Mouse (Mus musculus) stomach, postnatal 0 days (tissue): ENCODE measurements around the gene Akp3.

Experiments used
- CTCF ChIP-seq: IDR thresholded peaks from 2 replicates; pipeline ENCODE4 v1.5.1; 2016; ENCODE audit warnings: antibody characterized with exemption, low read depth, mild to moderate bottlenecking, moderate library complexity
- EP300 ChIP-seq: optimal IDR thresholded peaks from 2 replicates; pipeline ENCODE3; 2016; ENCODE audit warnings: antibody characterized with exemption

DNA sequence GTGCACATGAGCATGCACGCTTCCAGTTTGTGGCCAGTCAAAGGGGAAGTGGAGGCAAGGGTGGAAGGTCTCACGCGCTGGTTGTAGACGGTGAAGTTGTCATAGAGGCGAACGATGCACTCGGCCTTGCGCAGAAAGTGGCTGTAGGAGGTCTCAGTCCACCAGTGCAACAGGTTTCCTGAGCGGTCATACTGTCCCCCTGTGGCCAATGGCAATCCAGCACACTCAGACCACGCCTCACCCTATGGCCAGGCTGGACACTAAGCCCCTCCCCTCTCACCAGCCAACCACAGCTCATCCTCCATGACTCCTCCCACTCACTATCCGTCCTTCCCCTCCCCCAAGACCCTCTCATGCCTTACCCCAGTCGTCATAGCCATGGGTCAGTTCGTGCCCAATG is 24.6 kb downstream of the Akp3 start:
- TF ChIP-seq CTCF: no peak
- no peak for TF ChIP-seq EP300
